Mouse (Mus musculus) liver, embryonic 14.5 days (tissue): ENCODE measurements around the gene Zfp574.

Source experiments
- CTCF ChIP-seq: IDR thresholded peaks from 2 replicates; pipeline ENCODE4 v1.5.1; 2016; ENCODE audit warnings: antibody characterized with exemption, low read depth, control low read depth
- EP300 ChIP-seq: IDR thresholded peaks from 2 replicates; pipeline ENCODE4 v1.6.1; 2016; ENCODE audit warnings: antibody characterized with exemption, low read depth

DNA sequence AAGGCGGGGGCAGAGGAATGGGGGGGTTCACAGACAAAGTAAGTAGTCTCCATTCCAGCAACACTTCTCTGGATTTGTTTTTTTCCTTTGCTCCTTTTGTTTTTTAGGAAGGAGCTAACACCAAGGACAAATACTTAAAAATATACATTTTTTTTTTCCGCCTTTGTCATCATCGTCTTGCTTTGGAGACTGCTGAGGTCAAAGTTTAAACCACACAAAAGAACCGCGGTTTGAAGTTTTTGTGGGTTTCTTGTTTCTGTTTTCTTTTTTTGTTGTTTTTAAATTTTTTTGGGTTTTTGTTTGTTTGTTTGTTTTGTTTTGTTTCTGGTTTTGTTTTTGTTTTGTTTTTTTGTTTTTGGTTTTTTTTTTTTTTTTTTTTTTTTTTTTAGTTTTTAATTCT, 15.6 kb downstream of the Zfp574 start:
- no peak for TF ChIP-seq CTCF
- TF ChIP-seq EP300, result no peak
